Mouse (Mus musculus): ENCODE data around the gene Ccdc15. TPM values are rescaled to one million over a fixed set of nuclear protein-coding genes. Genes with fewer than 3 reads are reported as not detected.

The Ccdc15 gene
- 4.3 and 4.6 TPM in 2 replicates for polyA plus RNA-seq (2015; fragmentation: Nextera tagmentation; extraction: Ambion mirVana)

DNA sequence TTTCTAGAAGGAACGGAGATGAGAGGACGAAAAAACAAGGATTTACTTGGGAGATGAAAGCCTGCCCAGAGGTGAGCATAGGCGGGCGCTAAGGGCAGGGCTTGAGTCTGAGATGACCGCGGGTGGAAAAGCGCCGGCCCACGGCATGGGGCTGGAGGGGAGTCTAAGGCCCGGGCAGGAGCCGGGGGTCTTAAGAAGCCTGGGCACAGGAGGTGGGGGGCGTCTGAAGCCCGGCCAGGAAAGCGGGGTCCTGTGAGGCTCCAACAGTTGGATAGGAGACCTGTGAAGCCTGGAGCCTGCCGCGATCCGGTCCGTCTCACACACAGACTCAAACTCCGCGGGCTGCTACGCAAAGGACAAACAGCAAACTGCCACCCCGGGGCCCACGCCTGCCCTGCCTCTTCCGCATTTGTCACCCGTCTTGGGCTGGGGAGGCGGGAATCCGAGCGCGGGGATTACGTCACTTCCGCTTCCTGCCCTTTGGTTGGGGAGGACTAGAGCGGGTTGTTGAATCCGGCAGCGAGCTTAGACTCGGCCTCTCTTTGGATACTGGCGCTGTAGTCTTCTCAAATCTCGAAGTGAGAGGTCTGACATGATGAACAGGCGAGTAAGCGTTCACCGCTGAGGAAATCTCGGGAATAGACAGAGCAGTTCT is at the start of gene Ccdc15:
Gene Ccdc15 (minus strand): TSS at position 445 of the 655 bp plus-strand sequence.
- no peaks in the 10 kb centered on the region for H3K27me3 ChIP-seq
- WGBS = under 1% methylated on average over 41 of the region's 41 CpGs
- H3K27ac ChIP-seq = peak within 1 kb of the TSS; percentile 91
- no peaks in the 10 kb centered on the region for H3K9me3 ChIP-seq (replicated peaks)
- peaks cover 11% of the 10 kb centered on the region for H3K4me1 ChIP-seq (replicated peaks)
- H3K4me3 ChIP-seq = peak within 1 kb of the TSS; percentile 71
- peak within 1 kb of the TSS; percentile 80 for H3K9ac ChIP-seq
- H3K36me3 ChIP-seq = no peaks in the 10 kb centered on the region
- peak within 1 kb of the TSS; percentile 78 for H3K4me2 ChIP-seq
- ATAC-seq (replicated peaks; ENCODE audit: insufficient number of reproducible peaks, insufficient read depth, low FRiP score, low read depth) = peak; percentile 97

DNA sequence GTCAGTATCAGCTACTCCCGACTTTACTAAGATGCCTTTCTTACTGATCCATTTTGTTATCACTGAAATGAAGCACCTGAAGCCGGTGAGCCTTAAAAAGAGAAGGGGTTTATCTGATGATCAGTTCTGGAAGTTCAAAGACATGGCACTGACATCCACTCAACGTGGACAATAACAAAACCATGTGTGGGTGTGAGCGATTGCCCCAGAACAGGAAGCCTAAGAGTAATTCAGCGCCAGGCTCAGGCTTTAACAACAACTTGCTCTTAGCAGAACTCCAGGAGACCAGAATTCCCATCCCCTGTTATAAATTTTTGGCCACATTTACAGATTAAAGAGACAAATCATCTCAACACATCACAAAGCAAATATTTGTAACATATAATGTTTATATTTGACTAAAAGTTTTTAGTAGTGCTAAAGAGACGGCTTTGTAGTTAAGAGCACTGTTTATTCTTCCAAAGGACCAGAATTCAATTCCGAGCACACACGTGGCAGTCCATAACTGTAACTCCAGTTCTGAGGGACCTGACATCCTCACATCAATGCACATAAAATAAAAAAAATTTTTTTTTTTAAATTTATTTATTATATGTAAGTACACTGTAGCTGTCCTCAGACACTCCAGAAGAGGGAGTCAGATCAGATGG is 45.4 kb upstream of the Ccdc15 start:
- Histone ChIP-seq H3K9me3 (replicated peaks) (no peaks in the 10 kb centered on the region), H3K4me2 (no peak overlapping the region), H3K4me1 (replicated peaks) (no peaks in the 10 kb centered on the region), H3K4me3 (no peak overlapping the region), H3K9ac (no peak overlapping the region), H3K36me3 (no peaks in the 10 kb centered on the region), H3K27ac (no peak overlapping the region), H3K27me3 (no peaks in the 10 kb centered on the region)
- 59% methylated on average over 8 of the region's 8 CpGs for WGBS
- no peak for ATAC-seq (replicated peaks; ENCODE audit: insufficient number of reproducible peaks, insufficient read depth, low FRiP score, low read depth)

DNA sequence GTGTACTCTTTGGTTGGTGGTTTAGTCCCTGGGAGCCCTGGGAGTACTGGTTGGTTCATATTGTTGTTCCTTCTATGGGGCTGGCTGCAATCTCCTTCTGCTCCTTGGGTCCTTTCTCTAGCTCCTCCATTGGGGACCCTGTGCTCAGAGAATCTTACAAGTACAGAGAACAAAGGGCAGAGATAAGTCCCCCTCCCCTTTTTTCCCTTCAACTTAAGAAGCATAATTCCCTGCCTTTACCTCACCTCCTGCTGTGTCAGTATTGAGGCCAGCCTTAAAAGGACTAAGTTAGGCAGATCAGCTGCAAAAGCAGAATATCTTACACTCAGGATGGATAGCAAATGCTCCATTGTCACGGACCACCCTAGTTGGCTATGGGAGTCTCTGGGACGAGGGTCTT is 43.8 kb upstream of the Ccdc15 start:
- Histone ChIP-seq H3K9ac (no peak overlapping the region), H3K4me3 (no peak overlapping the region), H3K36me3 (no peaks in the 10 kb centered on the region), H3K4me2 (no peak overlapping the region), H3K27me3 (no peaks in the 10 kb centered on the region), H3K4me1 (replicated peaks) (no peaks in the 10 kb centered on the region), H3K27ac (no peak overlapping the region), H3K9me3 (replicated peaks) (no peaks in the 10 kb centered on the region)
- 79% methylated on average over 2 of the region's 2 CpGs for WGBS
- no peak for ATAC-seq (replicated peaks; ENCODE audit: insufficient number of reproducible peaks, insufficient read depth, low FRiP score, low read depth)

DNA sequence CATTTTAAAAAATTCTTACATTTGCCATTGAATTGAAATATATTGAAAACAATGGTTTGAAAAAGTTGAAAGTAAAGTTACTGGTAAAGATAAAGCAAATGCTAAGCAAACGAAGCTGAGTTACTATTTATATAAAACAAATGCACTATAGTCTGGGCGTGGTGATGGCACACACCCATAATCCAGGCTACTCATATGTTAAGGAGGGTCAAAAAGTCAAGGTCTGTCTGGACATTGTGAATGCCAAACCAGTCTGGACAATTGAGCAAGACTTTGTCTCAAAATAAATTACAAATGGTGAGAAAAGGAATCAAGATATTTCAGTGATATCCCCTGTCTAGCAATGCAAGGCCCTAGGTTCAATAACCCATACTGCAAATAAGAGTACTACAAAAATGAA is 42.7 kb upstream of the Ccdc15 start:
- H3K27ac ChIP-seq = no peak overlapping the region
- no peaks in the 10 kb centered on the region for H3K9me3 ChIP-seq (replicated peaks)
- H3K4me2 ChIP-seq = no peak overlapping the region
- H3K9ac ChIP-seq = no peak overlapping the region
- H3K4me1 ChIP-seq (replicated peaks) = no peaks in the 10 kb centered on the region
- 51% methylated on average over 2 of the region's 2 CpGs for WGBS
- peaks cover 7% of the 10 kb centered on the region for H3K27me3 ChIP-seq
- no peak for ATAC-seq (replicated peaks; ENCODE audit: insufficient number of reproducible peaks, insufficient read depth, low FRiP score, low read depth)
- no peaks in the 10 kb centered on the region for H3K36me3 ChIP-seq
- no peak overlapping the region for H3K4me3 ChIP-seq

- H3K9me3 ChIP-seq (replicated peaks) = no peaks in the 10 kb centered on the region
- 6% methylated on average over 54 of the region's 54 CpGs for WGBS
- H3K27ac ChIP-seq = no peak overlapping the region
- H3K9ac ChIP-seq = peak overlapping the region; percentile 63
- H3K27me3 ChIP-seq = peaks cover 35% of the 10 kb centered on the region
- no peaks in the 10 kb centered on the region for H3K36me3 ChIP-seq
- H3K4me1 ChIP-seq (replicated peaks) = peaks cover 8% of the 10 kb centered on the region
- ATAC-seq (replicated peaks; ENCODE audit: insufficient number of reproducible peaks, insufficient read depth, low FRiP score, low read depth) = peak; percentile 60
- H3K4me3 ChIP-seq = peak overlapping the region; percentile 52
- H3K4me2 ChIP-seq = peak overlapping the region; percentile 90
Measured at GRCm38 (mm10) chr9:37384284-37385182, 36.3 kb upstream of the Ccdc15 start.

- peaks cover 8% of the 10 kb centered on the region for H3K4me1 ChIP-seq (replicated peaks)
- no peaks in the 10 kb centered on the region for H3K36me3 ChIP-seq
- no peak overlapping the region for H3K27ac ChIP-seq
- H3K27me3 ChIP-seq = peaks cover 35% of the 10 kb centered on the region
- no peak overlapping the region for H3K4me3 ChIP-seq
- H3K9ac ChIP-seq = no peak overlapping the region
- no peak for ATAC-seq (replicated peaks; ENCODE audit: insufficient number of reproducible peaks, insufficient read depth, low FRiP score, low read depth)
- no peaks in the 10 kb centered on the region for H3K9me3 ChIP-seq (replicated peaks)
- H3K4me2 ChIP-seq = no peak overlapping the region
- WGBS = 83% methylated on average over 6 of the region's 6 CpGs
Measured at GRCm38 (mm10) chr9:37383161-37383560, 34.9 kb upstream of the Ccdc15 start.

DNA sequence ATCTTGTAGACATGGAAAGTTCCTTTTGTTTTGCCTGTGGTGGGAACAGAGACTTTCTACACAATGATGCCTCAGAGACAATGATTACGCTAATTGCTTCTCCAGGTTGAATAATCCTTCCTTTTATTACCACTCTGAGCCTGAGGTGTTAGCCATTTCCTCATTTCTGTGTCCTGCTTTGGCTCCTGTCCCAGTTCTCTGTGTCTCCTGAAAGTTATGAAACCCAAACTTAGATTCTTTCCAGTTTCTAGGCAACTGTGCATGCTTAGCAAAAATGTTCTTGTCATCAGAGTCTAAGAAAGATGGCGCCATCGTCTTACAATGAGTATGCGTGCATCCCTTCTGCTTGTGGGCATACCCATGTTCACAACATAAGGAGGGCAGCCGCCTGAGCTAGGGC is 27.5 kb upstream of the Ccdc15 start:
- 88% methylated on average over 5 of the region's 5 CpGs for WGBS
- ATAC-seq (replicated peaks; ENCODE audit: insufficient number of reproducible peaks, insufficient read depth, low FRiP score, low read depth) = no peak

GRCm38 (mm10) chr9:37371232-37371801 is 23.1 kb upstream of the Ccdc15 start:
- WGBS = 78% methylated on average over 7 of the region's 7 CpGs
- no peak overlapping the region for H3K9ac ChIP-seq
- H3K27ac ChIP-seq = no peak overlapping the region
- H3K4me2 ChIP-seq = no peak overlapping the region
- H3K4me1 ChIP-seq (replicated peaks) = no peaks in the 10 kb centered on the region
- no peak overlapping the region for H3K4me3 ChIP-seq
- no peaks in the 10 kb centered on the region for H3K36me3 ChIP-seq
- no peaks in the 10 kb centered on the region for H3K27me3 ChIP-seq
- H3K9me3 ChIP-seq (replicated peaks) = no peaks in the 10 kb centered on the region
- no peak for ATAC-seq (replicated peaks; ENCODE audit: insufficient number of reproducible peaks, insufficient read depth, low FRiP score, low read depth)

More for the DNA sequence above, 27.5 kb upstream of the Ccdc15 start:
- Histone ChIP-seq H3K9ac (no peak overlapping the region), H3K27ac (no peak overlapping the region), H3K4me3 (no peak overlapping the region), H3K4me2 (no peak overlapping the region), H3K27me3 (no peaks in the 10 kb centered on the region), H3K4me1 (replicated peaks) (no peaks in the 10 kb centered on the region), H3K36me3 (no peaks in the 10 kb centered on the region), H3K9me3 (replicated peaks) (no peaks in the 10 kb centered on the region)

- no peak overlapping the region for H3K4me2 ChIP-seq
- no peak overlapping the region for H3K4me3 ChIP-seq
- H3K27ac ChIP-seq = 0 out of 2 replicates have a peak overlapping the region, but pooled peaks have one; percentile 11
- no peaks in the 10 kb centered on the region for H3K9me3 ChIP-seq (replicated peaks)
- no peaks in the 10 kb centered on the region for H3K27me3 ChIP-seq
- no peaks in the 10 kb centered on the region for H3K4me1 ChIP-seq (replicated peaks)
- 63% methylated on average over 8 of the region's 8 CpGs for WGBS
- no peaks in the 10 kb centered on the region for H3K36me3 ChIP-seq
- no peak for ATAC-seq (replicated peaks; ENCODE audit: insufficient number of reproducible peaks, insufficient read depth, low FRiP score, low read depth)
- no peak overlapping the region for H3K9ac ChIP-seq
Measured at GRCm38 (mm10) chr9:37368860-37369259, 20.6 kb upstream of the Ccdc15 start.

DNA sequence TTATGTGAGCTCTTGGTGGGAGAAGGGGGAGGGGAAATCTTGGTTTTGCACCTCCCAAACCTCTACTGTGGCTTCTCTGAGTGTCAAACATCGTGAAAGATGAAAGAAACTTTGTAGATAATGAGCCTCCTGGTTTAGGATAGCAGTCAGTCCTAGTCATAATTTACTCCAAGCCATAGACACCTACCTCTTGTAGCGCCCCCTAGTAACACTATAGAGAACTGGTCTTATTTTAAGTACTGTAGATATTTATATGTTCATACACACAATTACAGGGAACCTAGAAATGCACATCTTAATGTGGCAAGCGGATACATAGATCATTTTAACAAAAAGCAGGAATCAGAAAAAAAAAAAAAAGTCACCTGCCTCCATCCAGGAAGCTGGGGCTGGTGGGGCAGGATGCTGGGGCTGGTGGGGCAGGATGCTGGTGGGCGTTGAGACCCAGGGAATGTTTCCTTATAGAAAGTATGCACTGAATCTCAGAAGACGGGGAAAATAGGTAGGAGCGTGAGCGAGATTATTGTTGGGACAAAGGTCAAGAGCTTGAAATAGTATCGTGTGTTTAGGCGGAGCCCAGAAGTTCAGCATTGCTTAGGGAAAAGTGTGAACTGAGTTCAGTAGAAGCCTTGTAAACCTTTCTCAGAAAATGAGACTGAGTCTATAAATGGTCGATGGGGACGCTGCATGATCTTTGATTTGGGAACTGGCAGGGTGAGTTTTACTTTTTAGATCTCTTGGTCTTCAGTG is 20.0 kb upstream of the Ccdc15 start:
- Histone ChIP-seq H3K4me2 (no peak overlapping the region), H3K9ac (no peak overlapping the region), H3K9me3 (replicated peaks) (no peaks in the 10 kb centered on the region), H3K36me3 (no peaks in the 10 kb centered on the region), H3K4me1 (replicated peaks) (no peaks in the 10 kb centered on the region), H3K27ac (0 out of 2 replicates have a peak overlapping the region, but pooled peaks have one; percentile 11), H3K4me3 (no peak overlapping the region), H3K27me3 (no peaks in the 10 kb centered on the region)
- WGBS = 64% methylated on average over 11 of the region's 11 CpGs
- no peak for ATAC-seq (replicated peaks; ENCODE audit: insufficient number of reproducible peaks, insufficient read depth, low FRiP score, low read depth)
